Mouse (Mus musculus) adrenal gland, adult (tissue): ENCODE results near the gene Gm42715.
"Not testable (repeated sequence)": the region's sequence is repeated elsewhere in the genome, so short reads cannot be mapped to it uniquely, and the experiment has no call there.

Experiments
- DNase-seq, 2 experiments: peaks; one replicate each; pipeline ENCODE4 v3.0.0; 2022 to 2023; ENCODE audit warnings: low spot score in 1 of 2; ENCODE audit not compliant: inconsistent age in 2 of 2

Gm42715 gene

GRCm38 (mm10) chr7:127494648-127495047, 24.7 kb upstream of the Gm42715 start:
- no peak for DNase-seq

- no peak for DNase-seq
Observed at GRCm38 (mm10) chr7:127497382-127497781, 22.0 kb upstream of the Gm42715 start.

- peak; percentile 36 to 78 for DNase-seq
Observed at GRCm38 (mm10) chr7:127498407-127498806, 21.0 kb upstream of the Gm42715 start.

DNA sequence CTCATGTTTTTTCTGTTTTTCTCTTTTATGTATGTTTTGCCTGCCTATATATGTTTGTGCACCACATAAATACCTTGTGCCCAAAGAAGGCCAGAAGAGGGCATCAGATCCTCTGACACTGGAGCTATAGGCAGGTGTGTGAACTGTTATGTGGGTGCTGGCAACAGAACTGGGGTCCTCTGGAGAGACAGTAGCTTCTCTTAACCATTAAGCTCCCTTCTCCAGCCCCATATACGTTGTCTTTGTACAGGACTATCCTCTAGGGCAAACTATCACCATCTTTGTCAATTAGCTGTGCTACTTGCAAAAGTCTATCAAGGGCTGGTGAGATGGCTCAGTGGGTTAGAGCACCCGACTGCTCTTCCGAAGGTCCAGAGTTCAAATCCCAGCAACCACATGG, 11.1 kb upstream of the Gm42715 start:
- no peak for DNase-seq

- DNase-seq = not testable (repeated sequence)
Observed at GRCm38 (mm10) chr7:127509830-127510229, 9.6 kb upstream of the Gm42715 start.

DNA sequence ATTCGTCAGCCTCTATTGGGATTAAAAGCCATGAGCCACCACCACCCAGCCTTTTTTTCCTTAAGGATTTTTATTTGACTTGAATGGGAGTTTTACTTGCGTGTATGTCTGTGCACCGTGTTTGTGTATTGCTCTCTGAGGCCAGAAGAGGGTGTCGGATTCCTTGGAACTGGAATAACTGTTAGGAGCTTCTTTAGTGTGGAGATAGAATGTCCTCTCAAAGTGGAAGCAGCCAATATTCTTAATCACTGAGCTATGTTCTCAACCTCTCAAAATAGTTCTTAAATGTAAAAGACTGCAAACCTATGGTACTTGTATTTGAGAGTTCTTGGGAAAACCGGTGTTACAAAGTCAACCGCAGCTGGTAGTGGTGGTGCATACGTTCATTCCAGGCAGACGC, 8.1 kb upstream of the Gm42715 start:
- DNase-seq = peak in 1 of 2 experiments; percentile 31

GRCm38 (mm10) chr7:127511808-127512230, 7.6 kb upstream of the Gm42715 start, which contains the start of gene Srcap:
Srcap (plus strand) TSS chr7:127511983.
- DNase-seq = peak; percentile 97 to 98

DNA sequence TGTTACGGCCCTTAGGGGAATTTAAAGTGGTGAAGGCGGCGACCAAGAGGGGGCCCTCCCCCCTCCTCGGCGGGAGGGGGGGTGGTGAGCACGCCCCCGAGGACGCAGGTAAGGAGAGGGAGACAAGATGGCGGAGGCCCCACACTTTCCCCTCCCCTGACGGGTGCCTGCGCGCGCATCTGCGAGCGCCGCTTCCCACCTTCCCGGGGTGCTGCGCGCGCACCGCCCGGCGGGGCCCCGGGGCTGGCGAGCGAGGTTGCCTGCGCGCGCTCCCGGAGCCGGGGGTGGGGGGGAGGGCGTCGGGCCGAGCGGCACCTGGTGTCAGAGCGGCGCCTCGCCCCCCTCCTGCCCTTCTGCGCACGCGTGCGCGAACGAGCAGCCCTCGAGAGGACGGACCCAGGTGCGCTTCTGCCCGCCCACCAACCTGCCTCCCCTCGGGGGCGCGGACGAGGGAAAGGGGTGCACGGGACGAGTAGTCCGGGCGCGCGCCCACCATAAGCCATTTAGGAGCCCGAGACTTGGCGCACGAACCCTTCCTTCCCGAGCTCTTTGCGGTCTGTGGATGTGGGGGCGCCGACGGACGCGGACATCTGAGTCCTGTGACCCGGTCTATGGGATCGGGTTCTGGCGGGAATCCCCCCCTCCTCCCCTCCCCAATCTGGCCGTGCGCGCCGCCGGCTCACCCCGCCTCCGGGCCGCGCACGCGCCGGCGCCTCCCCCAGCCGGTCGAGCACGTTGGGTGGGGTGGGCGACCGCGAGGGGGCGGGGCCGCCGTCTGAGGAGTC, 7.0 kb upstream of the Gm42715 start:
- peak; percentile 95 to 98 for DNase-seq

- DNase-seq = peak in 1 of 2 experiments; percentile 45
Observed at GRCm38 (mm10) chr7:127513016-127513390, 6.4 kb upstream of the Gm42715 start.

DNA sequence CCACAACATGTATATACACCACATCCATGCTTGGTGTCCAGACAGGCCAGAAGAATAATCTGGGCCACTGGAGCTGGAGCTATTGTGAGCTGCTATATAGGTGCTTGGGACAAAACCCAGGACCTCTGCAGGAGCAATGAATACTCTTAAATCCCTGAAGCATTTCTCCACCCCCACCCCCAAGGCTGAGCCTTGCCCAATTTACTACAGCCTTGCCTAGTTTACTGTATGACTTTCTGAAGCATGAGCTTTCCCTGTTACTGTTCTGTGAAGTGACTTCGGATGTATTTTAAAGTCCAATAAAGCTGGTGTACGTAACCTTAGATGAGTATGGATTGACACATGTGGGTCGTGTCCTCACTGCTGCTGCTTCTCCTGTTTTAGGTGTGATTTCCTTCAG, 5.6 kb upstream of the Gm42715 start:
- peak; percentile 24 to 79 for DNase-seq

GRCm38 (mm10) chr7:127515846-127516245, 3.5 kb upstream of the Gm42715 start:
- DNase-seq = no peak

- DNase-seq = no peak
Observed at GRCm38 (mm10) chr7:127516344-127516743, 3.0 kb upstream of the Gm42715 start.

- DNase-seq = no peak
Observed at GRCm38 (mm10) chr7:127541671-127542070, 22.3 kb downstream of the Gm42715 start.

DNA sequence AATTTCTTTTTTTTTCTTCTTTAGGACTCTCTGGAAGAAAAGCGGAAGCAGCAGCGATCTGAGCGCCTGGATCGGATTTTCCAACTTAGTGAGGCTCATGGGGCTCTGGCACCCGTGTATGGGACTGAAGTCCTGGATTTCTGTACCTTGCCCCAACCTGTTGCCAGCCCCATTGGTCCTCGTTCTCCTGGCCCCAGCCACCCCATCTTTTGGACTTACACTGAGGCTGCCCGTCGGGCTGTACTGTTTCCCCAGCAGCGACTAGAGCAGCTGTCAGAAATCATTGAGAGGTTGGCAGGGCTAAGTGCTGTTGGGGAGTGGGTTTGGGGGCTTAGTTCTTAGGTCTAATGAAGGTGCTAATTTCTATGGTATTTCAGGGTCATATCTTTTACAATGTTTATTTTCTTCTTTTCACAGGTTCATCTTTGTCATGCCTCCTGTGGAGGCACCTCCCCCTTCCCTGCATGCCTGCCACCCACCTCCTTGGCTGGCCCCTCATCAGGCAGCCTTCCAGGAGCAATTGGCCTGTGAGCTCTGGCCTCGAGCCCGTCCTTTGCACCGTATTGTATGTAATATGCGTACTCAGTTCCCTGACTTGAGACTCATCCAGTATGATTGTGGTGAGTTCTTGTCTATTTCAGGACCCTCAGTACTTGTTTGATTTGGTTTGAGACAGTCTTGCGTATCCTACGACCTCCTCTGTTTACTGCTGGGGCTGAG, 29.9 kb downstream of the Gm42715 start:
- peak in 1 of 2 experiments; percentile 60 for DNase-seq

DNA sequence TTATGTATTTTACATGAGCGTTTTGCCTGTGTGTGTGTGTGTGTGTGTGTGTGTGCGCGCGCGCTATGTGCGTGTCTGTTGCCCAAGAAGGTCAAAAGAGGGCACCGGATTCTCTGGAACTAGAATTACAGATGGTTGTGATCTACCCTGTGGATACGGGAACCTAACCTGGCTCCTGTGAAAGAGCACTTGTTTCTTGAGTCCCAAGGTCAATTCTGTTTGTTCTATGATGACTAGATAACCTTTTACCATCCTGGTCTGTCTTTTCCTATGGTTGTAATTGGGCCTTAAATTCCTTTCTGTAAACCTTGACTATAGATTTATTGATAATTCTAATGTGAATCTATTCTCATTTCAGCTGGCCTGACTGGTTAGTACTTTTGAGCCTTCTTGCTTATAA, 32.2 kb downstream of the Gm42715 start:
- DNase-seq = no peak

GRCm38 (mm10) chr7:127560580-127560979, 41.2 kb downstream of the Gm42715 start:
- no peak for DNase-seq

GRCm38 (mm10) chr7:127561340-127561858, 42.0 kb downstream of the Gm42715 start, which contains the start of gene Tmem265:
Tmem265 (plus strand) TSS chr7:127561390.
- DNase-seq = no peak

GRCm38 (mm10) chr7:127564381-127565150, 45.2 kb downstream of the Gm42715 start:
- DNase-seq = peak; percentile 59 to 82

DNA sequence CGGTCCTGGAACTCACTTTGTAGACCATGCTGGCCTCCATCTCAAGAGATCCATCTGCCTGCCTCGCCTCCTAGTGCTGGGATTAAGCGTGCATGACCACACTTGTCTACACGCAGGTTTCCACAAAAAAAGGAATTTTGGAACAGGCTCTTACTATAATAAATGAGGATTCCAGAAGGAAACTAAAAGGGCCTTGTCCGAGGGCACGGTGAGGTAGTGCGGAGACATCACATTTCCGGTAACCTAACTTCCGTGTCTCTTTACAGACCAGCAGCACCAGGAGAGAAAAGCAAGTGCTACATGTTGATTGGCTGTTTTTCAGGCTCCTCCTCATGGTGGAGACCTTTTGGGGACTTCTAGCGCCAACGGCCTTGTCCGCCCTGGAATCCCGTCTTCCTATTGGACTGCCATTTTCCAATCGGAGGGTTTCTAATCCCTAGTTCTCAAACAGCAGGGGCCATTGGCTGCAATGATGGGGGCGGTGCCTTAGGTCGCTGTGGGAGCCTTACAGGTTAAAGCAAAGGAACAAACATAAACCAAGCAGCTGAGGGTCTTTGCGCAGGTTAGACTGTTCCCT, 53.6 kb downstream of the Gm42715 start, which contains the start of gene Phkg2:
Gene Phkg2, plus strand, starts transcription at position 446 of the 577 bp plus-strand sequence.
- peak; percentile 94 to 98 for DNase-seq

DNA sequence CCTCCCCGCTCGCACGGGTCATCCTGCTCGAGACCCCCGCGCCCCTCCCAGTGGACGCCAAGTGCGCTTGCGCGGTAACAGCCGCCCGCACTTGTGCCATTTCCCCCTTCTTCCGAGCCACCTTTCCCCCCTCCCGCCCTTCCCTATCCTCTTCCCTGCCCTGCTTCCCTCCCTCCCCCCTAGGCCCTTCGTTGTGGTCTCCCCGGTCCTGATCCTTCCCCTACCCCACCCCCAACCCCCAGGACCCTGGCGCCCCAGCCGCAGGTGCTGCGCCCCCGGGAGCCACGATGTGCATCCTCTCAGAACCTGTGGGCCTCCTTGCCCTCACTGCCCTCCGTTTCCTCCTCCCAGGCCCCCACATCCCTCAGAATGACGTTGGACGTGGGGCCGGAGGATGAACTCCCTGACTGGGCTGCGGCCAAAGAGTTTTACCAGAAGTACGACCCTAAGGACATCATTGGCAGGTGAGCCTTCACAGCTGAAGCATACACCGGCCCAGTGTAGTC, 54.2 kb downstream of the Gm42715 start:
- peak; percentile 37 to 71 for DNase-seq
